Mouse (Mus musculus) stomach, embryonic 16.5 days (tissue): ENCODE data around the gene Srbd1. TPM values are rescaled to one million over a fixed set of nuclear protein-coding genes. Genes with fewer than 3 reads are reported as not detected.

Source experiments
- ATAC-seq: fragments of 200-750 bp; cut with Nextera tagmentation; 2 replicates; pipeline ENCODE4 v1.8.0; 2017; ENCODE audit warnings: moderate number of reproducible peaks, moderate TSS enrichment; ENCODE audit not compliant: insufficient read depth, low FRiP score
- H3K27ac ChIP-seq: fragments of 300-500 bp; sonication (generic); 2 replicates; pipeline ENCODE4 v1.5.1; 2014; ENCODE audit warnings: low read length
- H3K27me3 ChIP-seq: fragments of 300-500 bp; sonication (generic); 2 replicates; pipeline ENCODE4 v1.6.1; 2014; ENCODE audit warnings: low read length, control low read depth, mixed read lengths; ENCODE audit not compliant: control insufficient read depth, insufficient read depth
- H3K36me3 ChIP-seq: fragments of 300-500 bp; sonication (generic); 2 replicates; pipeline ENCODE4 v1.6.1; 2014; ENCODE audit warnings: low read length; ENCODE audit not compliant: control insufficient read depth, insufficient read depth
- H3K4me1 ChIP-seq: fragments of 300-500 bp; sonication (generic); 2 replicates; pipeline ENCODE4 v1.6.1; 2014; ENCODE audit warnings: low read length, control low read depth, mixed read lengths; ENCODE audit not compliant: control insufficient read depth, insufficient read depth
- H3K4me2 ChIP-seq: fragments of 300-500 bp; sonication (generic); 2 replicates; pipeline ENCODE4 v1.6.1; 2014; ENCODE audit warnings: low read depth, low read length, mixed read lengths
- H3K4me3 ChIP-seq: fragments of 300-500 bp; sonication (generic); replicated peaks from 2 replicates; pipeline ENCODE4 v1.5.1; 2014; ENCODE audit warnings: mild to moderate bottlenecking, low read length
- H3K9ac ChIP-seq: fragments of 300-500 bp; sonication (generic); 2 replicates; pipeline ENCODE4 v1.6.1; 2014; ENCODE audit warnings: low read length
- H3K9me3 ChIP-seq: fragments of 300-500 bp; sonication (generic); replicated peaks from 2 replicates; pipeline ENCODE4 v1.6.1; 2016; ENCODE audit warnings: low read length, control low read depth; ENCODE audit not compliant: control insufficient read depth
- WGBS: fragments of 180-500 bp; shearing (Covaris S2); extraction: QIAGEN DNeasy Blood & Tissue Kit; methylation state at CpG from one replicate; pipeline ENCODE4 v1.1.7; 2014; 5-methylcytosine and 5-hydroxymethylcytosine counted together
- polyA plus RNA-seq: library from polyadenylated mRNA; unstranded; fragments of >200 nt; fragmentation: Nextera tagmentation; extraction: Ambion mirVana; gene quantifications from 2 replicates; pipeline ENCODE4 v1.2.1, GENCODE M21; 2015

Srbd1 gene
- polyA plus RNA-seq, 1 experiment from 2014 or later = 14.0 TPM

DNA sequence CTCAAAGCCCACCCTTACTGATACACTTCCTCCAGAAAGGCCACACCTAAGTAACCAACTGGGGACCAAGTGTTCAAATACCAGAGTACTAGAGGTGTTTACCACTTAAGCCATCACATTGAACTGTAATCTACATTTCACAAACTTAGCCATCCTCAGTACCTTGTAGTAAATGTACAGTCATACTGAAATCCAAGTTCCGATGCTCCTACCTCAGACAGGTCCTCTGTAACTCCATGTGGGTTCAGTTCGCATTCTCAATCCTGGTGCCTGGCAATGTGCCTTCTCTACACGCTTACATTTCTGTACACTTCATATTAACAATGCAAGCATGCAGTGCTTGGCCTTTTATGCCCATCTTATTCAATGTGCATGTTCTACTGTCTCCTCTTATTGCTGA is 77.5 kb downstream of the Srbd1 start:
- H3K27ac ChIP-seq = no peak overlapping the region
- H3K27me3 ChIP-seq = no peaks in the 10 kb centered on the region
- ATAC-seq = no peak
- 93% methylated on average over 3 of the region's 3 CpGs for WGBS
- no peak overlapping the region for H3K4me2 ChIP-seq
- H3K9ac ChIP-seq = no peak overlapping the region
- H3K36me3 ChIP-seq = no peaks in the 10 kb centered on the region
- no peaks in the 10 kb centered on the region for H3K9me3 ChIP-seq
- no peak overlapping the region for H3K4me3 ChIP-seq
- H3K4me1 ChIP-seq = no peaks in the 10 kb centered on the region

DNA sequence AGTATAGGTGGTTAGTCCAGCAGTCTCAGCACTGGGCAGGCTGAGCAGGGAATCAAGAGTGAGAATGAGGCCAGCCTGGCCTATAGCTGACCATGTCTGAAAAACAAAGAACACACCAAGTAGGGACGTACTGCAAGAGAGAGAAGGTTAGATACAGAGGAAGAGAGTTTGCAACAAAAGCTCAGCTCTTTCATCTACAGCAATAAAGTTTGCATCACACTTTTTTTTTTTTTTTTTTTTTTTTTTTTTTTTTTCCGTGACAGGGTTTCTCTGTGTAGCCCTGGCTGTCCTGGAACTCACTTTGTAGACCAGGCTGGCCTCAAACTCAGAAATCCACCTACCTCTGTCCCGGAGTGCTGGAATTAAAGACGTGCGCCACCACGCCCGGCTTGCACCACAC is 79.1 kb downstream of the Srbd1 start:
- Histone ChIP-seq H3K9me3 (no peaks in the 10 kb centered on the region), H3K36me3 (no peaks in the 10 kb centered on the region), H3K9ac (no peak overlapping the region), H3K4me2 (no peak overlapping the region), H3K4me3 (no peak overlapping the region), H3K4me1 (no peaks in the 10 kb centered on the region), H3K27ac (no peak overlapping the region), H3K27me3 (no peaks in the 10 kb centered on the region)
- WGBS = 89% methylated on average over 7 of the region's 7 CpGs
- no peak for ATAC-seq

DNA sequence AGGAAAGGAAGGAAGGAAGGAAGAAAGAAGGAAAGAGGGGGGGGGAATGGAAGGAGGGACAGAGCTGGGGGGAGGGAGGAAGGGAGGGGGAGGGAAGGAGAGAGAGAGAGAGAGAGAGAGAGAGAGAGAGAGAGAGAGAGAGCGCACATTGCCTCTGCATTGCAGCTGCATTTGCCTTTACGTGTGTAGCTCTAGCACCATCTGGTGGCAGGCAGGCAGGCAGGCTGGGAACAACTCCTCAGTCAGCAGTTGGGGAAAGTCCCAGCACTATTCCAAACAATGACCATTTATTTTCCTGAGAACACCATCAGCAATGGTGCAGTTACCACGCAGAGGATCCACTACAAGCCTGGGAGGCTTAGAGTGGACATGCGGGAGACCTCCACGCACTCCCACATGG is 81.5 kb downstream of the Srbd1 start:
- no peak overlapping the region for H3K4me3 ChIP-seq
- no peak overlapping the region for H3K27ac ChIP-seq
- no peak overlapping the region for H3K4me2 ChIP-seq
- H3K27me3 ChIP-seq = no peaks in the 10 kb centered on the region
- no peaks in the 10 kb centered on the region for H3K9me3 ChIP-seq
- peak; percentile 68; the same call in 1 of the 2 replicates for ATAC-seq
- no peaks in the 10 kb centered on the region for H3K4me1 ChIP-seq
- H3K9ac ChIP-seq = no peak overlapping the region
- H3K36me3 ChIP-seq = no peaks in the 10 kb centered on the region
- WGBS = 22% methylated on average over 5 of the region's 5 CpGs

DNA sequence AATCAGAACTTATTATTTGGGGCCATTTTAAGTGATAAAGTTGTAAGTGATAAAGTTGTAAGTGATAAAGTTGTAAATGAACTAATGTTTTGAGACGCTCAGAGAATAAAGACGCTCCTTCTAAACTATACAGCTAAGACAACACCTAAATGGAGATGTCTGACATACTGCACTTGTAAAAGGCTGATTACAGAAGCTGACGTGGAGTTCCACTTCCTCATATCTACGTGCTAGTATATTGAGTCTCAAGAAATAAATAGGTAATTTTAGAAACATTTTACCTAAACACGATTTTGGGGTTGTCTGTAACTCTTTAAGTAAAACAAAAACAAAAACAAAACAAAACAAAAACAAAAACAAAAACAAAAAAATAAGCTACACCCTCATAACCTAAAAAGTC is 84.1 kb downstream of the Srbd1 start:
- ATAC-seq = no peak
- 76% methylated on average over 5 of the region's 5 CpGs for WGBS

DNA sequence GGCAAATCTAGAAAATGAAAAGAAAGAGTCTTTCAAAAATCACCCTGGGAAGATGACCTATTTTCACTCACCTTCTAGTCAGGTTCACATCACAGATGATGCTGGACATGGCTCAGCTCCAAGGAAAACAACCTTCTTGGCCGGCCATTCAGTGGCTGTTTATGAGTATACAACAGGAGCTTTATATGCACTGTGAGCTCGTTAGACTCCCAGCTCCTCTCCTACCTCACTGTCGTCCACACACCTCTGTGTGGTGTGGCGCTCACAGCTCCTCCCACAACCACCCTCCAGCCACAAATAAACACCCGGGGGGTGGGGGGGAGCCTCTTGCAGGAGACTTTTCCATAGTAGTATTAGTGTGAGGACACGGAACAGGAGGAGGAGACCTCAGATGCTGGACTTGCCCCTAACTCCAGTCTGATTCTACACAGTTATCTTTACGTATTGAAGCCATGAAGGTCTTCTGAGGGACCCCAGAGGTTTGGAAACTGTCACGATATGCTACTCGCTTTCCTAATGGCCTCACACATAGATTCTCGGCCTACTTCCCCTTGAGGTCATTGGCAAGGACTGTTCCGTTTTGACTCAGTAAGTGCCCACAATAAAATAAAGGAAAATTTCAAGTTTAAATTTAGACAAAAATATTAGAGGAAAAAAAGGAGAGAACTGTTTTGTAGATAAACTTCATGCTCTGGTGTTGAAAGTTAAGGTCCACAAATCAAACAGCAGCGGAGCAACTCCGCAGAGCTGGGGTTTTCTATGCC is 104.6 kb downstream of the Srbd1 start:
- H3K9ac ChIP-seq = no peak overlapping the region
- no peaks in the 10 kb centered on the region for H3K27me3 ChIP-seq
- no peaks in the 10 kb centered on the region for H3K9me3 ChIP-seq
- H3K4me1 ChIP-seq = peaks cover 17% of the 10 kb centered on the region
- WGBS = 74% methylated on average over 13 of the region's 13 CpGs
- H3K36me3 ChIP-seq = no peaks in the 10 kb centered on the region
- H3K27ac ChIP-seq = no peak overlapping the region
- ATAC-seq = no peak
- no peak overlapping the region for H3K4me3 ChIP-seq
- no peak overlapping the region for H3K4me2 ChIP-seq

More for the DNA sequence above, 84.1 kb downstream of the Srbd1 start:
- Histone ChIP-seq H3K27me3 (no peaks in the 10 kb centered on the region), H3K4me3 (no peak overlapping the region), H3K4me1 (no peaks in the 10 kb centered on the region), H3K9ac (no peak overlapping the region), H3K27ac (no peak overlapping the region), H3K36me3 (no peaks in the 10 kb centered on the region), H3K9me3 (no peaks in the 10 kb centered on the region), H3K4me2 (no peak overlapping the region)

DNA sequence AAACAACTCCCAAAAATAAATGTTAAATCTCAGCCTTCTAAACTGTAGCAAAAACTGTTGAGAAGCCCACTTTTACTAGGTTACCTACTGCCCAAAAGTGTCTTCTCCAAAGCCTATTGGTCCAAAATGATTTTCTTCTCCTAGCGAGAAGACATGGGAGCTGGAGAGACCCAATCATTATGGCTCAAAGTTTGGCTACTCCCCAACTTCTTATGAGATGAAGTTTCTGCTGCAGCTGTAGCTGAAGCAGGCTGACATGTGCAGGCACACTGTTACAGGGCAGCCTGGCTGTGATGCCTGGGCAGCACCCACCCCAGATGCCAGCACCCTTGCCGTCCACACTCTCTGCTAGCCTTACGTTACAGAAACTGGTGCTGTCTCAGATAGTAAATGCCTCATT is 105.2 kb downstream of the Srbd1 start:
- Histone ChIP-seq H3K27me3 (no peaks in the 10 kb centered on the region), H3K4me3 (no peak overlapping the region), H3K9me3 (no peaks in the 10 kb centered on the region), H3K27ac (no peak overlapping the region), H3K36me3 (no peaks in the 10 kb centered on the region), H3K4me2 (no peak overlapping the region), H3K9ac (no peak overlapping the region), H3K4me1 (peaks cover 17% of the 10 kb centered on the region)
- 82% methylated on average over 3 of the region's 3 CpGs for WGBS
- ATAC-seq = no peak

DNA sequence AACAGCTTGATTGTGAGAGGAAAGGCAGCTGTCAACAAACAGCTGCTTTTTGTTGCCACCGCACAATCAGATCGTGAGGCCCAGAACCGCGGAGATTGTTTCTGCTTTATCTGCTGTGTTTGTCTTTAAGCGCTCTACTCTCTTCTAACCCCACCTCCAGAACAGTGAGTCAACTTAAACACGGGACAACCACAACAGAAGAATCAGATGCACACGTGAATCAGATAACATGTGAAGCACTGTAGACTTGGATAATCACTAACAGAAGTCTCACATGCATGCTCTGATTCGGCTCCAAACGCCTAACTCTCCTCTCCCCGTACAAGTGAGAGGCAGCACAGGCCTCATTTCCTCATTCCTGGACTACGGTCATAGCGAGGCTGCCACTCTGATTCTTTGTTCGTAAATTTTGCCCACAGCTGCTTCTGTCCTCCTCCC is 106.7 kb downstream of the Srbd1 start:
- Histone ChIP-seq H3K4me2 (peak overlapping the region; percentile 38), H3K27me3 (no peaks in the 10 kb centered on the region), H3K27ac (peak overlapping the region; percentile 85), H3K9ac (peak overlapping the region; percentile 26; the same call in 1 of the 2 replicates), H3K4me1 (peaks cover 19% of the 10 kb centered on the region), H3K36me3 (no peaks in the 10 kb centered on the region), H3K4me3 (no peak overlapping the region), H3K9me3 (no peaks in the 10 kb centered on the region)
- WGBS = 19% methylated on average over 13 of the region's 13 CpGs
- peak; percentile 75; the same call in 1 of the 2 replicates for ATAC-seq

DNA sequence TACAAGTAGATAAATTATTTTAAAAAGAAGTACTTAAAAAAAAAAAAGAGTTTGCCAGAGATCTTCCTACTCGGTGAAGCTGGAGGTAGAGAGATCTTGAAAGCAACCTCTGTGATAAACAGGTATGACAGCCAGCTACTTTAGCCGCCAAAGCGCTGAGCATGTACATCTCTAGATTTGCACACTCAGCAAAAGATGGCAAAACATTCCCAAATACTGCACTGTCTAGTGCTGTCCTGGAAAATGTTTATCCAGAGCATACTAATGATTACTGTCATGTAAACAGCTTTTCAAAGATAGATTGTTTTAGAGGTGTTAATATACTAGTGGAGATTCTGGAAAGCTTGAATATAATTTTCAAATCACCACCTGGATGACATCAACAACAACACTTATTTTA is 109.4 kb downstream of the Srbd1 start:
- no peaks in the 10 kb centered on the region for H3K27me3 ChIP-seq
- ATAC-seq = no peak
- H3K4me3 ChIP-seq = no peak overlapping the region
- H3K36me3 ChIP-seq = no peaks in the 10 kb centered on the region
- peaks cover 22% of the 10 kb centered on the region for H3K4me1 ChIP-seq
- no peak overlapping the region for H3K4me2 ChIP-seq
- H3K9me3 ChIP-seq = no peaks in the 10 kb centered on the region
- no peak overlapping the region for H3K27ac ChIP-seq
- WGBS = 67% methylated on average over 3 of the region's 3 CpGs
- no peak overlapping the region for H3K9ac ChIP-seq

DNA sequence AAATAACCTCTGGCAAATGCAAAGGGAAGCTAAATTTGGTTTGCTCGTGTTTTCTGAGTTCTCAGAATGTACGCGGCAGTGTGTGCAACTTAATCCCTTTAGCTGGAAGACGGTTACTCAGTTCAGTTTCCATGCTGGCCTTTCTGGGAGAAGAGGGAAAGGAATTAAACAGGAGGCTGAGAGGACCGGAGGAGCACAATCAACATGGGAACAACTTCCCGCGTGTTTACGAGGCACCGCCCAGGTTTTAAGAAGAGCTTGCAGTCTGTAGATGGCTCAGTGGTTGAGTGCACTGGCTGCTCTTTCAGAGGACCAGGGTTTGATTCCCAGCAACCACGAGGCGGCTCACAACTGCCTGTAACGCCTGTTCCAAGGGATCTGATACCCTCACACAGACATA is 109.8 kb downstream of the Srbd1 start:
- 71% methylated on average over 12 of the region's 12 CpGs for WGBS
- no peak overlapping the region for H3K27ac ChIP-seq
- H3K9me3 ChIP-seq = no peaks in the 10 kb centered on the region
- H3K36me3 ChIP-seq = no peaks in the 10 kb centered on the region
- no peak overlapping the region for H3K4me2 ChIP-seq
- no peak overlapping the region for H3K9ac ChIP-seq
- no peak for ATAC-seq
- H3K4me3 ChIP-seq = no peak overlapping the region
- H3K27me3 ChIP-seq = no peaks in the 10 kb centered on the region
- H3K4me1 ChIP-seq = peaks cover 22% of the 10 kb centered on the region
